Mouse (Mus musculus) myocyte (in vitro differentiated cells): ENCODE measurements at regions not wholly inside any gene's neighbourhood (a gene's known extent, or its start where the extent isn't known, plus 50 kb on each side); places are given as distances from the start of the nearest gene placed in this dataset.

Experiments used
- H3K27me3 ChIP-seq: one replicate; pipeline ENCODE4 v1.6.1; 2011; ENCODE audit not compliant: control insufficient read depth, insufficient read depth, insufficient read length
- H3K36me3 ChIP-seq: one replicate; pipeline ENCODE4 v1.6.1; 2011; ENCODE audit not compliant: control insufficient read depth, insufficient read depth
- H3K4me2 ChIP-seq: one replicate; pipeline ENCODE4 v1.6.1; 2011; ENCODE audit warnings: low read depth, control low read depth
- H3K4me3 ChIP-seq: one replicate; pipeline ENCODE4 v1.5.1; 2011; ENCODE audit warnings: mild to moderate bottlenecking, control low read depth, moderate library complexity
- H3K79me2 ChIP-seq: one replicate; pipeline ENCODE4 v1.6.1; 2011; ENCODE audit not compliant: control insufficient read depth, insufficient read depth
- H3ac ChIP-seq: one replicate; pipeline ENCODE4 v1.6.1; 2011; ENCODE audit not compliant: control insufficient read depth, insufficient read length
- CEBPB ChIP-seq: IDR thresholded peaks from 2 replicates; pipeline ENCODE4 v1.6.1; 2011; ENCODE audit warnings: mild to moderate bottlenecking, moderate library complexity; ENCODE audit not compliant: poor library complexity, insufficient read depth, severe bottlenecking
- E2F4 ChIP-seq: IDR thresholded peaks from one replicate; pipeline ENCODE4 v1.6.1; 2011; ENCODE audit warnings: mild to moderate bottlenecking, control low read depth, moderate library complexity; ENCODE audit not compliant: insufficient read depth
- MAX ChIP-seq: IDR thresholded peaks from one replicate; pipeline ENCODE4 v1.6.1; 2011; ENCODE audit warnings: low read depth, mild to moderate bottlenecking, control low read depth
- MYOD1 ChIP-seq, 3 experiments: IDR thresholded peaks; one replicate each; pipeline ENCODE4 v1.6.1; 2011; ENCODE audit warnings: control low read depth in 2 of 3, low read depth in 2 of 3, mild to moderate bottlenecking in 2 of 3, moderate library complexity in 1 of 3; ENCODE audit not compliant: insufficient read length in 2 of 3, control insufficient read depth in 1 of 3
- MYOG ChIP-seq, 3 experiments: IDR thresholded peaks; one replicate each; pipeline ENCODE4 v1.6.1; 2011; ENCODE audit warnings: control low read depth in 2 of 3, low read depth in 2 of 3, mild to moderate bottlenecking in 2 of 3; ENCODE audit not compliant: insufficient read length in 2 of 3, control insufficient read depth in 1 of 3, insufficient read depth in 1 of 3
- POLR2A ChIP-seq: IDR thresholded peaks from one replicate; pipeline ENCODE4 v1.6.1; 2011; ENCODE audit warnings: low read depth, mild to moderate bottlenecking, control low read depth, moderate library complexity; ENCODE audit not compliant: insufficient read length
- POLR2AphosphoS2 ChIP-seq: IDR thresholded peaks from one replicate; pipeline ENCODE4 v1.6.1; 2011; ENCODE audit warnings: low read depth, control low read depth; ENCODE audit not compliant: insufficient read length
- REST ChIP-seq: IDR thresholded peaks from one replicate; pipeline ENCODE4 v1.6.1; 2011; ENCODE audit warnings: mild to moderate bottlenecking, control low read depth, moderate library complexity; ENCODE audit not compliant: insufficient read depth, insufficient read length
- SRF ChIP-seq: IDR thresholded peaks from one replicate; pipeline ENCODE4 v1.6.1; 2011; ENCODE audit warnings: low read depth; ENCODE audit not compliant: control insufficient read depth, insufficient read length
- TCF12 ChIP-seq: IDR thresholded peaks from one replicate; pipeline ENCODE4 v1.6.1; 2011; ENCODE audit warnings: mild to moderate bottlenecking, control low read depth; ENCODE audit not compliant: poor library complexity, insufficient read depth, severe bottlenecking
- TCF3 ChIP-seq: IDR thresholded peaks from one replicate; pipeline ENCODE4 v1.6.1; 2011; ENCODE audit warnings: low read depth, control low read depth; ENCODE audit not compliant: insufficient read length
- USF1 ChIP-seq: IDR thresholded peaks from one replicate; pipeline ENCODE4 v1.6.1; 2011; ENCODE audit warnings: low read depth, mild to moderate bottlenecking, control low read depth, moderate library complexity

GRCm38 (mm10) chr10:56809006-56809405 lies 431.9 kb downstream of the Gja1 start:
- H3ac ChIP-seq, result no peak overlapping the region
- H3K4me2 ChIP-seq, result no peak overlapping the region
- H3K4me3 ChIP-seq, result no peak overlapping the region
- H3K27me3 ChIP-seq, result no peaks in the 10 kb centered on the region
- H3K79me2 ChIP-seq, result no peaks in the 10 kb centered on the region
- no peaks in the 10 kb centered on the region for H3K36me3 ChIP-seq
- no peak for TF ChIP-seq POLR2A
- TF ChIP-seq TCF12, result no peak
- TF ChIP-seq MYOG (IDR thresholded peaks at IDR 0.05; ENCODE audit: control insufficient read depth in 1 of 3, insufficient read depth in 1 of 3, insufficient read length in 2 of 3, low read depth in 2 of 3), result no peak
- TF ChIP-seq REST, result no peak
- TF ChIP-seq USF1, result no peak
- TF ChIP-seq CEBPB, result no peak
- TF ChIP-seq MYOD1 (IDR thresholded peaks at IDR 0.05; ENCODE audit: control insufficient read depth in 1 of 3, insufficient read length in 2 of 3, low read depth in 2 of 3), result no peak
- no peak for TF ChIP-seq MAX

GRCm38 (mm10) chr10:56822158-56822557 lies 445.0 kb downstream of the Gja1 start:
- no peaks in the 10 kb centered on the region for H3K36me3 ChIP-seq
- no peak overlapping the region for H3ac ChIP-seq
- no peak overlapping the region for H3K4me2 ChIP-seq
- H3K27me3 ChIP-seq, result no peaks in the 10 kb centered on the region
- TF ChIP-seq TCF12 (no peak), MAX (no peak), POLR2A (no peak), POLR2AphosphoS2 (no peak), MYOD1 (IDR thresholded peaks at IDR 0.05; ENCODE audit: control insufficient read depth in 1 of 3, insufficient read length in 2 of 3, low read depth in 2 of 3) (no peak), CEBPB (no peak), MYOG (IDR thresholded peaks at IDR 0.05; ENCODE audit: control insufficient read depth in 1 of 3, insufficient read depth in 1 of 3, insufficient read length in 2 of 3, low read depth in 2 of 3) (no peak), E2F4 (no peak), USF1 (no peak), SRF (no peak), REST (no peak), TCF3 (no peak)
- no peak overlapping the region for H3K4me3 ChIP-seq
- no peaks in the 10 kb centered on the region for H3K79me2 ChIP-seq

GRCm38 (mm10) chr10:56831331-56831730 lies 454.2 kb downstream of the Gja1 start:
- Histone ChIP-seq H3K4me3 (no peak overlapping the region), H3K4me2 (no peak overlapping the region), H3K36me3 (no peaks in the 10 kb centered on the region), H3K79me2 (no peaks in the 10 kb centered on the region), H3ac (no peak overlapping the region), H3K27me3 (no peaks in the 10 kb centered on the region)
- no peak for TF ChIP-seq E2F4
- TF ChIP-seq TCF12, result no peak
- TF ChIP-seq TCF3, result no peak
- TF ChIP-seq MYOD1 (IDR thresholded peaks at IDR 0.05; ENCODE audit: control insufficient read depth in 1 of 3, insufficient read length in 2 of 3, low read depth in 2 of 3), result no peak
- no peak for TF ChIP-seq CEBPB
- TF ChIP-seq REST, result no peak
- TF ChIP-seq MYOG (IDR thresholded peaks at IDR 0.05; ENCODE audit: control insufficient read depth in 1 of 3, insufficient read depth in 1 of 3, insufficient read length in 2 of 3, low read depth in 2 of 3), result no peak
- TF ChIP-seq POLR2AphosphoS2, result no peak
- TF ChIP-seq USF1, result no peak
- no peak for TF ChIP-seq MAX
- TF ChIP-seq SRF, result no peak
- no peak for TF ChIP-seq POLR2A

GRCm38 (mm10) chr10:56831966-56832365 lies 454.8 kb downstream of the Gja1 start:
- H3ac ChIP-seq, result no peak overlapping the region
- TF ChIP-seq TCF3 (no peak), POLR2A (no peak), MAX (no peak), USF1 (no peak), MYOG (IDR thresholded peaks at IDR 0.05; ENCODE audit: control insufficient read depth in 1 of 3, insufficient read depth in 1 of 3, insufficient read length in 2 of 3, low read depth in 2 of 3) (no peak)

GRCm38 (mm10) chr10:56836130-56836529 lies 459.0 kb downstream of the Gja1 start:
- H3K4me3 ChIP-seq, result no peak overlapping the region
- no peaks in the 10 kb centered on the region for H3K79me2 ChIP-seq
- no peak overlapping the region for H3K4me2 ChIP-seq
- H3ac ChIP-seq, result no peak overlapping the region
- no peaks in the 10 kb centered on the region for H3K36me3 ChIP-seq
- no peaks in the 10 kb centered on the region for H3K27me3 ChIP-seq
- TF ChIP-seq REST (no peak), TCF3 (no peak), CEBPB (no peak), SRF (no peak), USF1 (no peak), TCF12 (no peak), POLR2A (no peak), E2F4 (no peak), POLR2AphosphoS2 (no peak), MYOG (IDR thresholded peaks at IDR 0.05; ENCODE audit: control insufficient read depth in 1 of 3, insufficient read depth in 1 of 3, insufficient read length in 2 of 3, low read depth in 2 of 3) (no peak), MAX (no peak), MYOD1 (IDR thresholded peaks at IDR 0.05; ENCODE audit: control insufficient read depth in 1 of 3, insufficient read length in 2 of 3, low read depth in 2 of 3) (no peak)

More at GRCm38 (mm10) chr10:56831966-56832365, 454.8 kb downstream of the Gja1 start:
- no peaks in the 10 kb centered on the region for H3K79me2 ChIP-seq
- no peaks in the 10 kb centered on the region for H3K36me3 ChIP-seq
- H3K27me3 ChIP-seq, result no peaks in the 10 kb centered on the region
- no peak overlapping the region for H3K4me3 ChIP-seq
- H3K4me2 ChIP-seq, result no peak overlapping the region
